In genomic region chr14:47176226-47176625, GRCm38 (mm10) we compare ENCODE assay signal across 21 mouse cellular contexts. TPM values are rescaled to one million over a fixed set of nuclear protein-coding genes. Genes with fewer than 3 reads are reported as not detected.
DNase-seq lines count a peak whose midpoint lies in the region; ATAC-seq and TF ChIP-seq lines count a peak whose summit lies in the region.
"Had no signal": no experiment of that assay in that cellular context is flagged by ENCODE, and none has a peak within 500 bp of the region (broad histone marks: within the 10 kb centered on the region; RNA-seq: fewer than 3 reads in every experiment).

No protein-coding gene starts in this region.

- no peak for TF ChIP-seq POLR2A in liver, adult 2 months (IDR thresholded peaks at IDR 0.05; ENCODE audit: extremely low read depth, insufficient read depth, low read length)

- peaks cover 20% of the 10 kb centered on the region for H3K4me1 ChIP-seq in liver, adult 2 months (ENCODE audit: control insufficient read depth, insufficient read depth, low read length)
- H3K4me1 ChIP-seq in liver, embryonic 12.5 days: peaks cover 13% of the 10 kb centered on the region

- no peak for ATAC-seq in liver, embryonic 12.5 days
- ATAC-seq: activated CD4-positive, CD25-positive, alpha-beta regulatory T cell, adult 4 months; CD4-positive, CD25-positive, alpha-beta regulatory T cell, adult 4 months; Patski had no signal

- peaks cover 29% of the 10 kb centered on the region for H3K79me2 ChIP-seq in liver, adult 2 months (ENCODE audit: control insufficient read depth, insufficient read depth, low read length)

- no peaks in the 10 kb centered on the region for H3K9me3 ChIP-seq in liver, embryonic 12.5 days (replicated peaks)
- H3K9me3 ChIP-seq: G1E had no signal

- H3K36me3 ChIP-seq in liver, adult 2 months (ENCODE audit: control insufficient read depth, insufficient read depth, low read length): peaks cover 12% of the 10 kb centered on the region; the same call in 1 of the 2 replicates
- H3K36me3 ChIP-seq in liver, embryonic 12.5 days: no peaks in the 10 kb centered on the region
- H3K36me3 ChIP-seq: G1E had no signal

- peak overlapping the region; percentile 44; the same call in 1 of the 2 replicates for H3K27ac ChIP-seq in liver, adult 2 months (replicated peaks; ENCODE audit: insufficient read depth, low read depth, low read length)
- no peak overlapping the region for H3K27ac ChIP-seq in liver, embryonic 12.5 days

- H3K4me2 ChIP-seq in liver, embryonic 12.5 days: no peak overlapping the region

- H3K27me3 ChIP-seq in liver, adult 2 months (ENCODE audit: control insufficient read depth, insufficient read depth, low read length): no peaks in the 10 kb centered on the region
- 0 out of 2 replicates have a peak, but pooled peaks cover 2% of the 10 kb centered on the region for H3K27me3 ChIP-seq in liver, embryonic 12.5 days (replicated peaks)
- H3K27me3 ChIP-seq: CH12.LX, Patski had no signal

- peak; percentile 80 for DNase-seq in heart, adult 11 months
- DNase-seq in heart, adult 18-20 months: no peak
- peak; percentile 75 for DNase-seq in liver, adult 2 months (ENCODE audit: extremely low read depth, low read depth, low spot score)
- DNase-seq in testis, postnatal 10 days (ENCODE audit: low spot score): peak; percentile 23
- DNase-seq in testis, postnatal 14 days (ENCODE audit: low spot score): no peak
- DNase-seq: adrenal gland, adult 2 months; adrenal gland, adult 8-10 months; adrenal gland, postnatal 10 days; adrenal gland, postnatal 14 days; adrenal gland, postnatal 25 days; adrenal gland, postnatal 36 days; B cell, adult 2 months; cerebellum, adult 11 months; cerebellum, adult 11-12 months; cerebellum, adult 18-20 months had no signal

- 23% methylated on average over 5 of the region's 5 CpGs for WGBS in liver, adult 2 months
- 65% methylated on average over 5 of the region's 5 CpGs for WGBS in liver, embryonic 12.5 days (ENCODE audit: insufficient replicate concordance)

- no peak for TF ChIP-seq CTCF in liver, adult 2 months (IDR thresholded peaks at IDR 0.05; ENCODE audit: low read depth, low read length)

- no peak overlapping the region for H3K4me3 ChIP-seq in liver, adult 2 months (ENCODE audit: insufficient read depth, low read depth, low read length)
- H3K4me3 ChIP-seq in liver, embryonic 12.5 days: no peak overlapping the region

- no peak overlapping the region for H3K9ac ChIP-seq in liver, adult 2 months (ENCODE audit: low read depth, low read length)
- H3K9ac ChIP-seq in liver, embryonic 12.5 days: no peak overlapping the region

RNA-seq across cellular contexts. Expression of gene Gch1, which starts 13.0 kb away (rescaled TPM):
- 1 to 10 TPM; 5.8 to 6.9 TPM for total RNA-seq in heart, adult 18-20 months (2021)
- total RNA-seq in liver, adult 2 months (2014; rRNA removed): 195 and 200 TPM in 2 replicates
- 133 TPM in 2 replicates for polyA plus RNA-seq in liver, adult 2 months (2012; rRNA removed)
- 3.4 and 3.7 TPM in 2 replicates for polyA plus RNA-seq in liver, embryonic 12.5 days (2016; fragmentation: Nextera tagmentation; extraction: Ambion mirVana)

Comparison
In these comparisons a context has a peak if more than half of its experiments do, and no peak if none do; other contexts are left out.
1. DNase-seq: peak in heart, adult 11 months (single experiment), liver, adult 2 months (single experiment) and testis, postnatal 10 days (single experiment); none in heart, adult 18-20 months (0 of 2) and testis, postnatal 14 days (single experiment).
2. RNA of gene Gch1, which starts 13.0 kb away (total RNA-seq): 195 to 200 TPM in liver, adult 2 months; 5.8 to 6.9 TPM in heart, adult 18-20 months; every median in the first group is over 10 times any median in the second.